Mouse (Mus musculus) limb, embryonic 12.5 days (tissue): Measurements from ENCODE around the gene Cpm. TPM values are rescaled to one million over a fixed set of nuclear protein-coding genes. Genes with fewer than 3 reads are reported as not detected.

Source experiments
- ATAC-seq: fragments of 200-750 bp; cut with Nextera tagmentation; 2 replicates; pipeline ENCODE4 v1.8.0; 2017; ENCODE audit warnings: low read depth, moderate TSS enrichment; ENCODE audit not compliant: insufficient number of reproducible peaks, insufficient read depth, low FRiP score, low TSS enrichment
- H3K27ac ChIP-seq: fragments of 300-500 bp; sonication (generic); 2 replicates; pipeline ENCODE4 v1.5.1; 2016; ENCODE audit warnings: mild to moderate bottlenecking, moderate library complexity
- H3K27me3 ChIP-seq: fragments of 300-500 bp; sonication (generic); 2 replicates; pipeline ENCODE4 v1.6.1; 2016; ENCODE audit warnings: mild to moderate bottlenecking, moderate library complexity
- H3K36me3 ChIP-seq: fragments of 300-500 bp; sonication (generic); 2 replicates; pipeline ENCODE4 v1.6.1; 2016; ENCODE audit warnings: mild to moderate bottlenecking, moderate library complexity
- H3K4me1 ChIP-seq: fragments of 300-500 bp; sonication (generic); replicated peaks from 2 replicates; pipeline ENCODE4 v1.6.1; 2016
- H3K4me2 ChIP-seq: fragments of 300-500 bp; sonication (generic); 2 replicates; pipeline ENCODE4 v1.6.1; 2016; ENCODE audit warnings: mild to moderate bottlenecking, moderate library complexity
- H3K4me3 ChIP-seq: fragments of 300-500 bp; sonication (generic); replicated peaks from 2 replicates; pipeline ENCODE4 v1.5.1; 2016; ENCODE audit warnings: mild to moderate bottlenecking
- H3K9ac ChIP-seq: fragments of 300-500 bp; sonication (generic); replicated peaks from 2 replicates; pipeline ENCODE4 v1.6.1; 2016; ENCODE audit warnings: mild to moderate bottlenecking, moderate library complexity
- H3K9me3 ChIP-seq: fragments of 300-500 bp; sonication (generic); 2 replicates; pipeline ENCODE4 v1.6.1; 2016; ENCODE audit warnings: mild to moderate bottlenecking, moderate library complexity
- WGBS: fragments of 180-500 bp; shearing (Covaris S2); methylation state at CpG from one replicate; pipeline ENCODE4 v1.1.7; 2016; 5-methylcytosine and 5-hydroxymethylcytosine counted together
- polyA plus RNA-seq: library from polyadenylated mRNA; unstranded; fragments of >200 nt; fragmentation: Nextera tagmentation; extraction: Ambion mirVana; gene quantifications from 2 replicates; pipeline ENCODE4 v1.2.1, GENCODE M21; 2016

The Cpm gene
- polyA plus RNA-seq, 1 experiment from 2014 or later, result 30.0 TPM

DNA sequence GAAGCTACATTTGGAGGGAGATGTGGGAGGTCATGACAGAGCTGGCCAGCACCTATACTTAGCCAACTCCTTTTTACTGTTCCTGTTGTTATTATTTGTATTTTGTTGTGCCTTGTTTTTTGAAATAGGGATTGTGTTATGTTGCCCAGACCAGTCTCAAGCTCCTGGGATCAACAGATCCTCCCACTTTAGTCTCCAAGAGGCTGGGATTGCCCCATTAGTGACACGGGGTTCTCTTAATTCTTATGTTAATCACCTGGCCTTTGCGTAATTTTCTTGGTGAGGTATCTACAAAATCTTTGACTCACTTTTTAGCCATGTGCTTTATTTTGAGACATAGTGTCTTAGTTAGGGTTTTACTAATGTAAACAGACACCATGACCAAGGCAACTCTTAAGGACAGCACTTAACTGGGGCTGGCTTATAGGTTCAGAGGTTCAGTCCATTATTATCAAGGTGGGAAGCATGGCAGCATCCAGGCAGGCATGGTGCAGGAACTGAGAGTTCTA lies 18.7 kb downstream of the Cpm start:
- H3K27ac ChIP-seq, result no peak overlapping the region
- no peak overlapping the region for H3K4me2 ChIP-seq
- no peaks in the 10 kb centered on the region for H3K36me3 ChIP-seq
- ATAC-seq, result no peak
- WGBS, result 86% methylated on average over 2 of the region's 2 CpGs
- peaks cover 20% of the 10 kb centered on the region for H3K4me1 ChIP-seq
- no peaks in the 10 kb centered on the region for H3K27me3 ChIP-seq
- H3K4me3 ChIP-seq, result no peak overlapping the region
- no peaks in the 10 kb centered on the region for H3K9me3 ChIP-seq
- no peak overlapping the region for H3K9ac ChIP-seq

DNA sequence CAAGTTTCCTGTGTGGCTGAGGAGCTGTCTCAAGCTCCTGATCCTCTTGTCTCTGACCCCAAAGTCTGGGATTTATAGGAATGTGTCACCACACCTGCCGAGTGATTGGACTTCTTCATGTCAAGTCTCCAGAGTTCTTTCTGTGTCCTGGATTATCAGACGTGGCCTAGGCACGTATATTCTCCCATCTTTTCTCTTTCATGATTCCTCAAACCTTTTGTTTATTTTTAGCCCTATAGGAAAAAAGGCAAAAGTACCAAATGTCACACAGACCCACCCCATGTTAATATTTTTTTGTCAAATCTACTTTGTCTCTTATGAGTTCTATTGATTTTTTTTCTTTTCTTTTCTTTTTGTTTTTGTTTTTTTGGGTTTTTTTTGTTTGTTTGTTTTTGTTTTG lies 19.3 kb downstream of the Cpm start:
- Histone ChIP-seq H3K36me3 (no peaks in the 10 kb centered on the region), H3K27ac (no peak overlapping the region), H3K4me3 (no peak overlapping the region), H3K9ac (no peak overlapping the region), H3K27me3 (no peaks in the 10 kb centered on the region), H3K9me3 (no peaks in the 10 kb centered on the region), H3K4me1 (peaks cover 14% of the 10 kb centered on the region), H3K4me2 (no peak overlapping the region)
- ATAC-seq, result no peak
- WGBS, result 86% methylated on average over 3 of the region's 3 CpGs

DNA sequence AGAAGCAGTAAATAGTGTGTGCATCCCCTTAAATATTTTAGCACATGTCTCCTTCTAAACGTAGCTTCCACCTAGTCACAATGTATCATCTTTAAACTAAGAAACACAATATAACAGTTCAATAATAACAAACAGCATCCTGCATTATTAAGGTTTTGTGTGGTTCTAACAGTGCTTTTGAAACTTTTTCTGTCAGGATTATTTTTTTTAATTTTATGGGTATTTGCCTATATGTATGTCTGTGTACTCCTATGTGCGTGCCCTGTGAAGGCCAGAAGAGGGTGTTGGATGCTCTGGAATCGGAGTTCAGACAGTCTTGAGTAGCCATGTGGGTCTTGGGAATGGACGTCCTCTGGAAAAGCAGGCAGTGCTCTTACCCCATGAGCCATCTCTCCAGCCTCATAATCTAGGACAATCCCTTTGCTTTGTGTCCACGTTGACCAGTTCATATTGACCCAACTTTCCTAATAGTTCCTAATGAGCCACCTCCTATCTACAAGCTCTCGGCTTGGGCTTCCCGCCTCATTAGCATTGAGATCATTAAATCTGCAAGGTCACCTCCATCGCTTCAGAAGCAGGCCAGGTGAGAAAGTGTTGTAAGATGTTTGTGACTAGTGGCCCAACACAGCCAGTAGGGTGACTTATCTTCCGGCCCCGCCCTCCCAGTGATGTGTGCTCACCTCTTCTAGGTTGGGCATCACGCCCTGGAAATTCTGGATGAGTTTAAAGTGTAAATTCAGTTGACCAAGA lies 20.2 kb downstream of the Cpm start:
- Histone ChIP-seq H3K4me3 (no peak overlapping the region), H3K27ac (no peak overlapping the region), H3K36me3 (no peaks in the 10 kb centered on the region), H3K4me2 (no peak overlapping the region), H3K9ac (no peak overlapping the region), H3K27me3 (no peaks in the 10 kb centered on the region), H3K9me3 (no peaks in the 10 kb centered on the region), H3K4me1 (peaks cover 6% of the 10 kb centered on the region)
- 86% methylated on average over 11 of the region's 11 CpGs for WGBS
- no peak for ATAC-seq

DNA sequence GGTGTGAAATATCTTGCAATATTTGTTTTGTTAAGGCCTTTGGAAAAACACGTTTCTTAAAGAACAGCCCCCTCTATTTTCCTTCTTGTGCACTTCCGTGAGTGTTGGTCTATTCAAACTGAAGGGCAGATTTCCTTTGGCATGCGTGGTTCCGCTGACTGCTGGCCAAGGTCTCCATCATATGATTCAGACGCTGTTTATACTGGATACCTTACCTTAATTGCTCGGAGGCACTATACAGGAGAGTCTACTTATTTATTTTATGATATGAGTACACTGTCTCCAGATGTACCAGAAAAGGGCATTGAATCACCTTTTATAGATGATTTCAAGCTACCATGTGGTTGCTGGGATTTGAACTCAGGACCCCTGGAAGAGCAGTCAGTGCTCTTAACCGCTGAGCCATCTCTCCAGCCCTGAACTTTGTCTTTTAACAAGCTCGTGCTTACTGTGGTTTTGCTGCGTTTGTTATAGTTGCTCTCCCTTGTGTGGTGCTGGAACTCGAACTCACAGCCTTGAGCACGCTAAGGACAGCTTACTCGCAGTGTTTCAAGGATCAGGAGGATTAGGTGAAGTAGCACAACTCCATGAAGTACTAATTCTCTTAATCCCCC lies 20.8 kb downstream of the Cpm start:
- Histone ChIP-seq H3K36me3 (no peaks in the 10 kb centered on the region), H3K4me2 (no peak overlapping the region), H3K9ac (no peak overlapping the region), H3K4me1 (no peaks in the 10 kb centered on the region; the same call in 1 of the 2 replicates), H3K9me3 (no peaks in the 10 kb centered on the region), H3K4me3 (no peak overlapping the region), H3K27me3 (no peaks in the 10 kb centered on the region), H3K27ac (no peak overlapping the region)
- no peak for ATAC-seq
- 90% methylated on average over 12 of the region's 12 CpGs for WGBS

DNA sequence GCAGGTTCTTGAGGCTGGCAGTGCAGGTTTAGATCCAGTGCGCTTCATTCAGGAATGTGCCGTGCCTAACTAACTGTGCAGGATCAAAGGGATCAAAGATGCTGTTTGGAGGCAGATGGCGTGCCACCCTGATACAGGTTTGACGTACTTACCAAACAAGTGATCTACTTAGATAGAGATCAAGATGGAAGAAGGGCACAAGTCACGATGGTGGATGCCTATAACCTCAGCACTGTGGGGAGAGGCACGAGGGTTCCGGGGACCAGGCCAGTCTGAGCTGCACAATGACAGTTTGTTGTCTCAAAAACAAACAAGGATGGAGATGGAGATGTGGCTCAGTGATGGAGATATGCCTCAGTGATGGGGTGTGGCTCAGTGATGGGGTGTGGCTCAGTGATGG lies 21.4 kb downstream of the Cpm start:
- Histone ChIP-seq H3K4me1 (peaks cover under 1% of the 10 kb centered on the region; the same call in 1 of the 2 replicates), H3K4me2 (no peak overlapping the region), H3K36me3 (no peaks in the 10 kb centered on the region), H3K27ac (no peak overlapping the region), H3K27me3 (no peaks in the 10 kb centered on the region), H3K9me3 (no peaks in the 10 kb centered on the region), H3K4me3 (no peak overlapping the region), H3K9ac (no peak overlapping the region)
- WGBS, result 87% methylated on average over 7 of the region's 7 CpGs
- no peak for ATAC-seq

DNA sequence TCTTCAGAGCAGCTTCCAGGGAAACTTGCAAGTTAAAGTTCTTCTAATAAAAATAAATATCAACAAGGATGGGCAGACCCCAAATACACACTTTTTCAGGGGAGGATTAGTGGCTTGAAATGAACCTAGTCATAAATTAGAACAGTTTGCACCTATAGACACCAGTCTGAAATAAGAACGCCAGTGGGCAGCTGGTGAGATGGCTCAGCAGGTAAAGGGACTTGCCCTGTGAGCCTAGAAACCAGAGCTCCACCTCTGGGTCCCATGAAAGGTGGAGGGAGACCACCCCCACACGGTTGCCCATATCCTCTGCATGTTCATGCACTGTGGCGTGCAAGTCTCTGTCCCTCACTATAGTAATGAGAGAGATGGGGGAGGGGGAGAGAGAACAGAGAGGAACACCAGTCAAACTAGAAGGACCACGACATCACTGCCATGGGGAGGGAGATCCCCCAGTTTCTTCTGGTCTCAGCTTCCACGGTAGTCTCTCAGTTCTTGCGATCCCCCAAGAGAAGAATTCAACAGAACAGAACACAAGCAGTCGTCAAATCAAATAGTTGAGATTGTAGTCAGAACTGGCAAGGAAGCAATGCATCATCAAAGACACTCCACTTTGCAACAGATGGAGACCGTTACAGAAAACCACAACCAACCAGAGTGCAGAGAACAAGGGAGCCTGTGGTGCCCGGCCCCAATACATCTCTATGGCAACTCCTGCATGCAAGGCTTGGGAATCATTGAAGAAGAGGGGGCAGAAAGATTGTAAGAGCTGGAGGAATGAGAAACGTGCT lies 22.5 kb downstream of the Cpm start:
- Histone ChIP-seq H3K9ac (no peak overlapping the region), H3K27ac (no peak overlapping the region), H3K4me3 (no peak overlapping the region), H3K27me3 (no peaks in the 10 kb centered on the region), H3K36me3 (no peaks in the 10 kb centered on the region), H3K4me1 (peaks cover 6% of the 10 kb centered on the region; the same call in 1 of the 2 replicates), H3K9me3 (no peaks in the 10 kb centered on the region), H3K4me2 (no peak overlapping the region)
- 61% methylated on average over 10 of the region's 10 CpGs for WGBS
- ATAC-seq, result no peak

DNA sequence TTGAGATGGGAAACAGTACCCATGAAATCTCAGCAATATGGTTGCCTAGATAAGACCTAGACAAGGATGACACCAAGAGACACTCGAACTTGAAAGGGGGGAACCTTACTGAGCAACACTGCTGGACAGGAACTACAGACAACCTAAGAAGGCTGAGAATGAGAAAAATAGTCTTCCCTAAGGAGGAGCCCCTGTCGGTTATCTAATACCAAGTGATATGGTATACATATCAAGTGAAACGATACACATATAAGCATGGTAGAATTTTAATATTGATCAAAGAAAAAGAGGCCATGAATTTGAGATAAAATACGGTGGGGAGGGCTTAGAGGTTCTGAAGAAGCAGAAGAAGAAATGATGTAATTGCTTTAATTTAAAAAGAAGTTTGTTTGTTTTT lies 23.1 kb downstream of the Cpm start:
- no peak overlapping the region for H3K4me3 ChIP-seq
- no peaks in the 10 kb centered on the region for H3K9me3 ChIP-seq
- no peaks in the 10 kb centered on the region for H3K27me3 ChIP-seq
- no peak overlapping the region for H3K27ac ChIP-seq
- no peak overlapping the region for H3K4me2 ChIP-seq
- no peaks in the 10 kb centered on the region for H3K36me3 ChIP-seq
- 90% methylated on average over 4 of the region's 4 CpGs for WGBS
- ATAC-seq, result no peak
- no peak overlapping the region for H3K9ac ChIP-seq
- peaks cover 6% of the 10 kb centered on the region; the same call in 1 of the 2 replicates for H3K4me1 ChIP-seq

DNA sequence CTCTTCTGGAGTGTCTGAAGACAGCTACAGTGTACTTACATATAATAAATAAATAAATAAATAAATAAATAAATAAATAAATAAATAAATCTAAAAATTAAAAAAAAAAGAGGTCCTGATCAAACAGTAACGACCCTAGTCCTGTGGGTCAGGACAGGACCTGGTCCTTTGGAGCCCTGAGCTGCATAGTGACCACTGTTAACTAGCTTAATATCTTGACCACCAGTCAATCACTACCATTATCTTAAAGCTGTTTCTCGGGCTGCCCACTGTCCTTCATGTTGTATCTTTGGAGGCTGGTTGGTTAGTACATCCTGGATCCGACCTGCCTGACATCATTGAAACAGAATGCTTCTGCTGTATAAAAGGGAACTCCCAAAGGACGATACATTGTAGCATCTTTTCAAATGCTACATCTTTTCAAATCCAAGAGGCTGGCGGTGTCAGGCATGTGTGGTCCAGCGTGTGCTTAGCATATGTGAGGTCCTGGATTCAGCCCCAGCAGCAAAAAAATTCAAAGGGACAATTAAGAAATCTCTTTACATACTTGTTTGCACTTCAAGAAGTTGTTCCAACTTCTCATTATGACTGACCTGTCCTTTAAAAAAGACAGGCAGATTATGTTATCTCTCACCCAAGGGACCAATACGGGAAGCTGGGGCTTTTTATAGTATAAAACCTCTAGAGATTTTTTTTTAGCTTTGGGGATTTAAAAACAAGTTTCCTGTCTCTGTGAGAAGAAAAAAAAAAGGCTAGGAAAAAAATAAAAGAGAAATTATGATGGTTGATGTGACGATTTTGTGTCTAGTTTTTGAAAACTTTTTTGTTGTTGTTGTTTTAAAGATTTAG lies 23.9 kb downstream of the Cpm start:
- ATAC-seq, result no peak
- WGBS, result 91% methylated on average over 8 of the region's 8 CpGs
- Histone ChIP-seq H3K36me3 (no peaks in the 10 kb centered on the region), H3K9me3 (no peaks in the 10 kb centered on the region), H3K4me2 (no peak overlapping the region), H3K9ac (no peak overlapping the region), H3K4me1 (peaks cover 6% of the 10 kb centered on the region; the same call in 1 of the 2 replicates), H3K27me3 (no peaks in the 10 kb centered on the region), H3K4me3 (no peak overlapping the region), H3K27ac (no peak overlapping the region)

DNA sequence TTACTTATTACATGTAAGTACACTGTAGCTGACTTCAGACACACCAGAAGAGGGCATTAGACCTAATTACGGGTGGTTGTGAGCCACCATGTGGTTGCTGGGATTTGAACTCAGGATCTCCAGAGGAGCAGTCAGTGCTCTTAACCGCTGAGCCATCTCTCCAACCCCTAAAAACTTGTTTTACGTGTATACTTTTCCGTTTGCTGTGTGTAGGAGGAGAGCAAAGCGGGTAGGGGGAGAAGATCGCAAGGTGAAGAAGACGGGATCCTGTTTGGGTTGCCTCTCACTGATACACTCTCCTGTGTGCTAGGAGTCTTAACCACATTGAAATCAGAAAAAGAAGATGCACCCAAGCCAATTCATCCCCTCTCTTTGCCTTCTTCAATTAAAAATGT lies 24.5 kb downstream of the Cpm start:
- Histone ChIP-seq H3K27ac (no peak overlapping the region), H3K4me1 (peaks cover 9% of the 10 kb centered on the region; the same call in 1 of the 2 replicates), H3K4me2 (no peak overlapping the region), H3K9ac (no peak overlapping the region), H3K36me3 (no peaks in the 10 kb centered on the region), H3K27me3 (no peaks in the 10 kb centered on the region), H3K4me3 (no peak overlapping the region), H3K9me3 (no peaks in the 10 kb centered on the region)
- WGBS, result 89% methylated on average over 7 of the region's 7 CpGs
- ATAC-seq, result no peak

DNA sequence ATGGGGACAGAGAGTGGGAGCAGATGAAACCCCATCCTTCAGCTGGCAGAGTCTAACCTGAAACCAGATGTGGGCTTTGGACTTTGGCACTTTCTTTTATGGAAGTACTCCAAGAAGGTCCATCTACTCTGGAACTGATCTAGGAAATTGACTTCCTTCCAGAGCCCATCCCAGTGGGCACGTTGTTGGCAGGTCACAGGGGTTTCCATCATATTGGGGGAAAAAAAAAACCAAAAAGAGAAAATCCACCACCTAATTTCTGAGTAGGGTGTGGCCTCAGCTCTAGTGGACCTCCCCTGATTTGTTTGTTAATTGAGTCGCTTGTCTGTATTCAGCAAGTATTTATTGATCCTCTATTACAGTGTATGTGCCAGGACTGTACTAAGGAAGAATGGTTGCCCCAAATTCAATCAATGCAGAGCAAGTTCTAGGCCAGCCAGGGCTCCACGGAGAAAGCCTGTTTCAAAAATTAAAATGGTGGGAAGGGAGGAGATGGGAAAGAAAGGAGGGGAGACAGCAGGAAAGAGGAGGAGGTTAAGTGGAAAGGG lies 25.4 kb downstream of the Cpm start:
- Histone ChIP-seq H3K4me2 (no peak overlapping the region), H3K9ac (no peak overlapping the region), H3K36me3 (no peaks in the 10 kb centered on the region), H3K4me1 (peaks cover 16% of the 10 kb centered on the region), H3K27me3 (no peaks in the 10 kb centered on the region), H3K4me3 (no peak overlapping the region), H3K27ac (no peak overlapping the region), H3K9me3 (no peaks in the 10 kb centered on the region)
- WGBS, result 87% methylated on average over 3 of the region's 3 CpGs
- no peak for ATAC-seq
